Mouse (Mus musculus): Measurements from ENCODE around the gene Ccdc137. TPM values are rescaled to one million over a fixed set of nuclear protein-coding genes. Genes with fewer than 3 reads are reported as not detected.

Ccdc137 gene
- polyA plus RNA-seq, 1 experiment from 2014 or later = 27.6 TPM

DNA sequence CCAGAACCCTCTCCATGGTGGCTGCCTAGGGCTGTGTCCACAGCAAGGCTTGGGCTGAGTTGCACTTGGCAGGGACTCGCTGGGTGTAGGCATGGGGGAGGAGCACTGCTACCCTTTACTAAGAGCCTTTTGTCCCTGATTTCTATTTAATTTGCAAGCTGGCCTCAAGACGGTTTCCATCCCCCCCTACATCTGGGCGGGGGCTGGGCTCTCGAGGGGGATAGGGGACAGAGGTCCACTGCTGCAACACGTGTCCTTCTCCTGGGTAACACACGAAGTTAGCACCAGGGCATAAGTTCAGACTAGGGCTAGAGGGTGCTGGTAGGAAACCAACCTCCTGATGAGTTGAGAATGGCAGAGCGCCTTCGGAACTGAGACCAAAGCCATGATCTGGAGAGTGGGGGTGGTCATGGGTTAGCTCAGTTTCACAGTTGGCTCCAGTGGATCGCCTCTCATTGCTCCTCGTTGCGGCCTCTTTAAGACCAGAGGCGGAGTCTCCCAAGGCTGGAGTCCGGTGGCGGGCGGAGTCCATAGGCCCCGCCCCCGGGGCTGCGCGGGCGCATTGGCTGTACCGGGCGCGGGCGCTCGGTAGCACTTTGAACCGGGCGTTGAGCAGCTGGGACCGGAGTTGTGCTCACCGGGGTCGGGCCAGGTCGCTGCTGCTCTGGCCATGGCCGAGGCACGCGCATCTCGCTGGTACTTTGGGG lies 33.6 kb downstream of the Ccdc137 start, which contains the start of gene Slc25a10:
TSS of gene Slc25a10 (plus strand) at position 524 of the 707 bp plus-strand sequence.
- Histone ChIP-seq H3K4me3 (replicated peaks) (peak within 1 kb of the TSS; percentile 90), H3K9me3 (no peaks in the 10 kb centered on the region), H3K4me2 (replicated peaks) (peak within 1 kb of the TSS; percentile 92), H3K27ac (peak within 1 kb of the TSS; percentile 89), H3K4me1 (replicated peaks) (peaks cover 32% of the 10 kb centered on the region), H3K36me3 (peaks cover 20% of the 10 kb centered on the region), H3K27me3 (replicated peaks) (no peaks in the 10 kb centered on the region), H3K9ac (peak within 1 kb of the TSS; percentile 78)
- under 1% methylated on average over 35 of the region's 35 CpGs for WGBS
- ATAC-seq = peak; percentile 91

DNA sequence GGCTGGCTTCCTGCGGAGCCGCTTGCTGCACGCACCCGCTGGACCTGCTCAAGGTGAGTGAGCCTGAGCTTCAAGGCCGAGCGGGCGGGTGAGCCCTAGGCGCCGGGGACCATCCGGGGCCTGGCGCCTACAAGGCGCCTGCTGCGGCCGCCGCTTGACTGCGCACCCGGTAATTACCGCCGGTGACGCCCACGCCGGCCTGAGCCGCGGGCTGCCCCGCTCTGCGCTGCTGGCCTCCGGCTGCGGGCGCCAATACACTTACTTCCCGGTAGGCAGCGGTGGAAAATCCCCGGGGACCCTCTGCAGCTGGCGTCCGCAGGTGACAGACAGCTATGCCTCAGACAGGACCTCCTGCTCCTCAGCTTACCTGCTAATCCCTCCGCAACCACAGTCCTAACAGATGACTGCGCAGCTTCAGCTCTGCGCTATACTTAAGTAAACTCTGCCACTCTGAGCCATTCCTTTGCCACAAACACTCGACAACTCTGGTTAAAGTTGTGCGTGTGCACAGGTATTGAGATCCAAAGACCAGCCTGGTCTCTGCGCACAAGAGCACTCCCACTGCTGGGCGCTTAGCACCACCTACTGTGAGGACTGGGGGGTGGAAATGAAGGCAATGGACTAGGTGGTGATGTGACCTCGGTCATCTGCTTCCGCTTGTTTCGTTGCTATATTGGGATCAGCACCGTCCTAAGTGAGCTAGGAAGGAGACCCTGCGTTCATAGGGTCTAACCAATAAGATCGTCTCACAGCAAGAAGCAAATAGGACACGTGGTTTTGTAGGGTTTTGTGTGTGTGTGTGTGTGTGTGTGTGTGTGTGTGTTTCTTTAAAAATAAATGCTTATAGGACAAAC lies 34.3 kb downstream of the Ccdc137 start:
- H3K4me2 ChIP-seq (replicated peaks) = peak overlapping the region; percentile 92
- H3K9ac ChIP-seq = peak overlapping the region; percentile 78
- peak overlapping the region; percentile 89 for H3K27ac ChIP-seq
- peak overlapping the region; percentile 90 for H3K4me3 ChIP-seq (replicated peaks)
- ATAC-seq = peak; percentile 46
- under 1% methylated on average over 48 of the region's 48 CpGs for WGBS
- H3K4me1 ChIP-seq (replicated peaks) = peaks cover 31% of the 10 kb centered on the region
- no peaks in the 10 kb centered on the region for H3K9me3 ChIP-seq
- peaks cover 25% of the 10 kb centered on the region for H3K36me3 ChIP-seq
- no peaks in the 10 kb centered on the region for H3K27me3 ChIP-seq (replicated peaks)

- Histone ChIP-seq H3K36me3 (peaks cover 27% of the 10 kb centered on the region), H3K4me1 (replicated peaks) (peaks cover 31% of the 10 kb centered on the region), H3K27me3 (replicated peaks) (no peaks in the 10 kb centered on the region), H3K27ac (peak overlapping the region; percentile 89), H3K4me3 (replicated peaks) (peak overlapping the region; percentile 90), H3K9ac (peak overlapping the region; percentile 78), H3K4me2 (replicated peaks) (peak overlapping the region; percentile 92), H3K9me3 (no peaks in the 10 kb centered on the region)
- no peak for ATAC-seq
- WGBS = 26% methylated on average over 3 of the region's 3 CpGs
Measured at GRCm38 (mm10) chr11:120492878-120493203, 34.9 kb downstream of the Ccdc137 start.

DNA sequence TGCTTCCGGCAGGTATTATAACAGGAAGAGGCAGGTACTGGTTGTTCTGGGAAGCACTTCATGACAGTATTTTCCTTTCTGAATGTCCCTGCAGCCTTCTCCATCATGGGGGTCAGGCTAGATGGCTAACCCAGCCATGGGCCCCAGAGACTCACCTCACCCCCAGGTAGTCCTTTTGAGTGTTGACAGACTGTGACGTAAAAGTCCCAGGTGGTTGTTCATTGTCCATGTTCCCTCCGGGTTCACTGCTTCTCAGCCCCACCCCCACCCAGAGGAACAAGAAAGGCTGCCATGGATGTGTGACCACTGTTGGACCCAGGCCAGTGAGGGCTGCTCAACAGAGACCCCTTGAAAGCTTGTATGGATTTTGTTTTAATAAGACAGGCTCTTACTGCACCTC lies 35.4 kb downstream of the Ccdc137 start:
- no peak for ATAC-seq
- WGBS = 46% methylated on average over 3 of the region's 3 CpGs
- Histone ChIP-seq H3K4me3 (replicated peaks) (peak overlapping the region; percentile 90), H3K36me3 (peaks cover 29% of the 10 kb centered on the region), H3K4me2 (replicated peaks) (peak overlapping the region; percentile 92), H3K27me3 (replicated peaks) (no peaks in the 10 kb centered on the region), H3K9me3 (no peaks in the 10 kb centered on the region), H3K4me1 (replicated peaks) (peaks cover 31% of the 10 kb centered on the region), H3K9ac (peak overlapping the region; percentile 78), H3K27ac (peak overlapping the region; percentile 89)

DNA sequence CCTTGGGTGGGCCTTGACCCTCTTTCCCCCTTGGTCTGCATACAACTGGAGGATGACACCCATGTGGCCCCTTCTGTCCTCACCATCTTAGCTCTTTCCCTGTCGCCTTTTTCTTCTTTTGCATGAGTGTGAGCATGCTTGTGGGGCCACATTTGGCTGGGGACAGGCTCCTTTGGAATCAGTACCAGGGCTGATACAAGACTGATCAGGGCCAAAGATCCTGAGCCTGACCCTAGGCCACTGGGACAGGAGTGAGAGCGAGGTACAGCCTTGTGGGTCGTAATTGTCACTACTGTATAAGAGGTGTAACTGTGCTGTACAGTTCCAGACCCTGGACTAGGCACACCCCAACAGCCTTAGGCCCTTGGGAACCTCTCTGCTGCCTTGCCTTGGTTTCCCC lies 36.0 kb downstream of the Ccdc137 start:
- peak overlapping the region; percentile 92 for H3K4me2 ChIP-seq (replicated peaks)
- 87% methylated on average over 3 of the region's 3 CpGs for WGBS
- H3K4me1 ChIP-seq (replicated peaks) = peaks cover 31% of the 10 kb centered on the region
- peaks cover 27% of the 10 kb centered on the region; the same call in 1 of the 2 replicates for H3K36me3 ChIP-seq
- no peak overlapping the region for H3K9ac ChIP-seq
- ATAC-seq = no peak
- H3K9me3 ChIP-seq = no peaks in the 10 kb centered on the region
- H3K27ac ChIP-seq = no peak overlapping the region
- H3K4me3 ChIP-seq (replicated peaks) = no peak overlapping the region; the same call in 1 of the 2 replicates
- no peaks in the 10 kb centered on the region for H3K27me3 ChIP-seq (replicated peaks)

DNA sequence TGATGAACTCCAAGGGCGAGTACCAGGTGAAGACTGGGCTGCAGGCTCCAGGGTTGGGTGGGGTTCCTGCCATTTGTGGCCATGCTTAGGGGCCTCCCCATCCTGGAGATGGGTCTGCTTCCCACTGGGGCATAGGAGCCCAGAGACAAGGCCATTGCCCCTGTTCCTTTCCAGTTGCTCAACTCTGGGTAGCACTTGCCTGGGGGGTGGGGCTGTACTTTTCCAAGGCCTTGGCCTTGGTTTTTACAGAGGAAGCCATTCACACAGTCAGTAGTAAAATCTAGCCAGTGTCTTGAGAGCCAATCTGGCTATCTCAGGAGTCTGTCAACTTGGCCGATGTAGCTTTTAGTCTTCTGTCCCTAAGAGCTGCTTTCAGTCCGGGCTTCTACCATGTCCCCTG lies 39.5 kb downstream of the Ccdc137 start:
- no peak for ATAC-seq

DNA sequence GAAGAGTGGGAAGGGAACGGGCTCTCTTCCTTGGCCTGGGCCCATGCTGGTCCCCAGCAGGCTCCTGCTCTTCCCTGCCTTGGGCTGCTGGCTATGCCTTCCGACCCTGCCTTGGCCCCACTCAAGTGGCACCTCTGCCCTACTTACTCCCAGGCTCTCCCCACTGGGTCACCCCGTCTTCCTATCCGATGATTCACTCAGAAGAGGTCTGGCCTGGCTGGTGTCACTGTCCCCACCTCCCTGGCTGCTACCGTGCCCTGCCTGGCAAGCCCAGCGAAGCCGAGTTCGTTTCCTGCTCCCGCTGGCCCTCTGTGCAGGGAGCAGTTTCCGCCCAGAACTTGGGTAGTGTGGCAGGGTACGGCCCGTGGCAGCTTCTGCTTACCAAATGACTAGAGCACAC lies 40.3 kb downstream of the Ccdc137 start:
- Histone ChIP-seq H3K36me3 (peaks cover 27% of the 10 kb centered on the region; the same call in 1 of the 2 replicates), H3K9ac (no peak overlapping the region), H3K4me1 (replicated peaks) (peaks cover 23% of the 10 kb centered on the region), H3K9me3 (no peaks in the 10 kb centered on the region), H3K4me2 (replicated peaks) (no peak overlapping the region), H3K27me3 (replicated peaks) (no peaks in the 10 kb centered on the region), H3K4me3 (replicated peaks) (no peak overlapping the region), H3K27ac (no peak overlapping the region)
- 93% methylated on average over 12 of the region's 12 CpGs for WGBS
- ATAC-seq = no peak

More for the DNA sequence above, 39.5 kb downstream of the Ccdc137 start:
- H3K36me3 ChIP-seq = peaks cover 27% of the 10 kb centered on the region; the same call in 1 of the 2 replicates
- no peak overlapping the region for H3K27ac ChIP-seq
- peaks cover 27% of the 10 kb centered on the region for H3K4me1 ChIP-seq (replicated peaks)
- 94% methylated on average over 3 of the region's 3 CpGs for WGBS
- H3K4me3 ChIP-seq (replicated peaks) = no peak overlapping the region
- no peak overlapping the region for H3K9ac ChIP-seq
- no peaks in the 10 kb centered on the region for H3K9me3 ChIP-seq
- no peaks in the 10 kb centered on the region for H3K27me3 ChIP-seq (replicated peaks)
- H3K4me2 ChIP-seq (replicated peaks) = no peak overlapping the region

DNA sequence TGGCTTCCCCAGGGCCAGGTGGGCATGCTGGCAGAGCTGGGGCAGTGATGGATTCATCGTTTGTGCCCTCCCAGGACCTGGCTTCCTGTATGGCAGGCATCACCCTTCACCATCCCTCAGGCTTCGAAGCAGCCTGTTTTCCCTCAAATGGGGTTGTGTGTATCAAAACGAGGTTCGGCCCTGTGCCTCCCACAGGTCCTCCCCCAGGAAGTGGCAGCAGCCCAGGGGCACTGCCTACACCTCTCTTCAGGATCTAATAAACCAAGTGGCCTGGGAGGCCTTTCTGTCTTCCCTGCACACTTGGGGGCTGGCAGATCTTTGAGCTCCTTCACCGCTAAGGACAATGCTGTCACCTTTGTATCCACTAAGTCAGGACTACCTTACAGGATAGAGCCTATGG lies 41.0 kb downstream of the Ccdc137 start:
- peaks cover 27% of the 10 kb centered on the region; the same call in 1 of the 2 replicates for H3K36me3 ChIP-seq
- 80% methylated on average over 5 of the region's 5 CpGs for WGBS
- no peak overlapping the region for H3K27ac ChIP-seq
- no peak overlapping the region for H3K9ac ChIP-seq
- H3K4me2 ChIP-seq (replicated peaks) = no peak overlapping the region
- no peaks in the 10 kb centered on the region for H3K9me3 ChIP-seq
- ATAC-seq = no peak
- H3K27me3 ChIP-seq (replicated peaks) = no peaks in the 10 kb centered on the region
- H3K4me1 ChIP-seq (replicated peaks) = peaks cover 17% of the 10 kb centered on the region
- no peak overlapping the region for H3K4me3 ChIP-seq (replicated peaks)

DNA sequence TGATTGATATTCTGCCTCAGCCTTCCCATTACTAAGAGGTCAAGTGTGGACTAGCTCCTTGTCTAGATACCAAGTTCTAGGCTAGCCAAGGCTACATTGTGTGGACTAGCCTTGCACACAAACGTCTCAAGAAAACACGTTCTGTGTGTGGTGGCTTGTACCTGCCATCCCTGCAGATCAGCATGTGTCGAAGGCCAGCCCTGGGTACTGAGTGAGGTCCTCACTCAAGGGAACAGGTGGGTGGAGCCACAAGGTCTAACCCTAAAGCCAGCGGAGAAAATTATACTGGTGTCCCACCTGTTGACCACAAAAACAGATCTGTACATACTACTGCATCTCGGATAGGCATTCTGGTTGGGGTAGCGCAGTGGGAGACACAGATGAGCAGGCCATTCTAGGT lies 42.0 kb downstream of the Ccdc137 start:
- 74% methylated on average over 6 of the region's 6 CpGs for WGBS
- H3K9ac ChIP-seq = no peak overlapping the region
- no peaks in the 10 kb centered on the region for H3K9me3 ChIP-seq
- ATAC-seq = peak; percentile 46
- H3K4me2 ChIP-seq (replicated peaks) = 0 out of 2 replicates have a peak overlapping the region, but pooled peaks have one; percentile 11
- H3K27me3 ChIP-seq (replicated peaks) = no peaks in the 10 kb centered on the region
- no peak overlapping the region for H3K4me3 ChIP-seq (replicated peaks)
- peaks cover 27% of the 10 kb centered on the region; the same call in 1 of the 2 replicates for H3K36me3 ChIP-seq
- H3K4me1 ChIP-seq (replicated peaks) = peaks cover 15% of the 10 kb centered on the region; the same call in 1 of the 2 replicates
- H3K27ac ChIP-seq = peak overlapping the region; percentile 52

DNA sequence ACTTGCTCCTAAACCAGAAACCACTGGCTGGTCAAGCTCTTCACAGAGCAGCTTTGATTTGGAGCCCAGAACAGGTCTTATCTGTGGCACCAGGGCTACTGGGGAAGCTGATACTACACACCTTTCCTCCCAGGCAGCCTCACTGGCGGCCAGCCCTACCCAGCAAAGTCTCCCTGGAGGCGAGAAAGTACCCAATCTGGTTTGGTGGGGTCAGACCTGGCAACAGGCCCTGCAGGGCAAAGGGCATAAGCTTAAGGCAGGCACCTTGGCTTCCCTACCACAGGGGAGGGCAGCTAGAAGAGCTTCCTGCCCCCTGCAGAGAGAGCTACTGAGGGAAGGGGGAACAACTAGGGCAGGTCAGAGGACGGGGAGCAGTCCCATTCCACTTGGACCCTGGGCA lies 42.4 kb downstream of the Ccdc137 start:
- peak; percentile 87 for ATAC-seq
- WGBS = 16% methylated on average over 3 of the region's 3 CpGs
- Histone ChIP-seq H3K9ac (no peak overlapping the region), H3K4me3 (replicated peaks) (no peak overlapping the region), H3K36me3 (peaks cover 23% of the 10 kb centered on the region; the same call in 1 of the 2 replicates), H3K27ac (peak overlapping the region; percentile 52), H3K4me1 (replicated peaks) (peaks cover 15% of the 10 kb centered on the region; the same call in 1 of the 2 replicates), H3K4me2 (replicated peaks) (0 out of 2 replicates have a peak overlapping the region, but pooled peaks have one; percentile 11), H3K27me3 (replicated peaks) (no peaks in the 10 kb centered on the region), H3K9me3 (no peaks in the 10 kb centered on the region)

GRCm38 (mm10) chr11:120501018-120501417 lies 43.1 kb downstream of the Ccdc137 start:
- no peak overlapping the region for H3K9ac ChIP-seq
- peaks cover 15% of the 10 kb centered on the region; the same call in 1 of the 2 replicates for H3K4me1 ChIP-seq (replicated peaks)
- 60% methylated on average over 6 of the region's 6 CpGs for WGBS
- peaks cover 16% of the 10 kb centered on the region; the same call in 1 of the 2 replicates for H3K36me3 ChIP-seq
- no peaks in the 10 kb centered on the region for H3K9me3 ChIP-seq
- H3K27ac ChIP-seq = no peak overlapping the region
- H3K4me3 ChIP-seq (replicated peaks) = no peak overlapping the region
- ATAC-seq = peak; percentile 12; the same call in 1 of the 2 replicates
- H3K27me3 ChIP-seq (replicated peaks) = no peaks in the 10 kb centered on the region
- H3K4me2 ChIP-seq (replicated peaks) = no peak overlapping the region

- Histone ChIP-seq H3K4me3 (replicated peaks) (no peak overlapping the region), H3K4me2 (replicated peaks) (no peak overlapping the region), H3K9me3 (no peaks in the 10 kb centered on the region), H3K27ac (no peak overlapping the region), H3K4me1 (replicated peaks) (peaks cover 18% of the 10 kb centered on the region), H3K9ac (no peak overlapping the region), H3K36me3 (peaks cover 12% of the 10 kb centered on the region; the same call in 1 of the 2 replicates), H3K27me3 (replicated peaks) (no peaks in the 10 kb centered on the region)
- 73% methylated on average over 4 of the region's 4 CpGs for WGBS
- no peak for ATAC-seq
Measured at GRCm38 (mm10) chr11:120501701-120502100, 43.8 kb downstream of the Ccdc137 start.

All from intestine, embryonic 15.5 days (tissue).